ENCODE assay signal across 11 mouse cellular contexts in the genomic region with DNA sequence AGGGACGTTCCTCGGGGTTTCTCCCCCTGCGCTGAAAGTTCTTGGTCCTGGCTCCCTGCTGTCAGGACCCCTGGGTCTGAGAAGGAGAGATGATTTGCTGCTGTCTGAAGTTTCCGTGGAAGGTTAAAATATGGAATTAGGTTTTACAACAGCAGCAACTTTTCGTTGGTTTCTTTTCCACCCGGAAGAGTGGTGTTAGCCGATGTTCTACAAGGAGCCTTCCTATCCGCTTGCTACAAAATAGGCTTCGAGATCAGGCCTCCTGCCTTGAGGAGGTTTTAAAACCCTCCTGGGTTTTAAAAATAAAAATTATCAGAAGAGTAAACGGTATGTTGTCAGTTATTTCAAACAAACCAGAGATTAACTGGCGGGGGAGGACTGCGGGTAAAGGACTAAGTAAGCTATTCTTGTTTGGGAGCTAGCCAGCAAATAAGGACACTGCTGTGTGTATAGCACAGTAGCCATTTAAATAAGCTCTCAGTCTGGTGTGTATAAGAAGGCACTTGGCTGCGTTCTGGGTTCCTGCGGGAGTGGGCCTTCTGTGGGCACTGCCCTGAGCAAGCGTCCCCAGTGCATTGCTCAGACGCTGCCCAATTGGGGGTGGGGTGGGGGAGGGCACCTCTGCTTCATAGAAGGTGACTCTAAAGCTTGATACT. TPM values are rescaled to one million over a fixed set of nuclear protein-coding genes. Genes with fewer than 3 reads are reported as not detected.
DNase-seq lines count a peak whose midpoint lies in the region; ATAC-seq and TF ChIP-seq lines count a peak whose summit lies in the region.
"Had no signal": no experiment of that assay in that cellular context is flagged by ENCODE, and none has a peak within 500 bp of the region (broad histone marks: within the 10 kb centered on the region; RNA-seq: fewer than 3 reads in every experiment).

No protein-coding gene starts in this region.

- peak overlapping the region; percentile 71 for H3ac ChIP-seq in C2C12 (ENCODE audit: control insufficient read depth, insufficient read length, low read depth)

- H3K9ac ChIP-seq in forebrain, embryonic 16.5 days (replicated peaks; ENCODE audit: low read depth, low read length) = no peak overlapping the region
- H3K9ac ChIP-seq in intestine, postnatal 0 days (ENCODE audit: low read depth, low read length) = no peak overlapping the region
- H3K9ac ChIP-seq in intestine, embryonic 16.5 days (ENCODE audit: low read depth, low read length) = no peak overlapping the region
- H3K9ac ChIP-seq in limb, embryonic 12.5 days (replicated peaks) = 0 out of 2 replicates have a peak overlapping the region, but pooled peaks have one; percentile 12

- no peak for DNase-seq in forebrain, embryonic 10.5 days (ENCODE audit: extremely low spot score, low spot score)
- DNase-seq in layer of hippocampus, postnatal 10 days (ENCODE audit: low spot score in 2 of 2) = no peak
- DNase-seq in spleen, postnatal 36 days (ENCODE audit: low spot score in 2 of 2) = no peak
- DNase-seq: thymus, postnatal 14 days had no signal

- H3K79me3 ChIP-seq in C2C12 (ENCODE audit: low read depth) = peaks cover 5% of the 10 kb centered on the region

- WGBS in forebrain, embryonic 10.5 days = 2% methylated on average over 16 of the region's 16 CpGs
- 6% methylated on average over 16 of the region's 16 CpGs for WGBS in forebrain, embryonic 16.5 days
- 8% methylated on average over 16 of the region's 16 CpGs for WGBS in intestine, postnatal 0 days
- WGBS in intestine, embryonic 16.5 days = 5% methylated on average over 16 of the region's 16 CpGs
- WGBS in limb, embryonic 12.5 days = 3% methylated on average over 16 of the region's 16 CpGs

- H3K4me3 ChIP-seq in forebrain, embryonic 10.5 days = peak overlapping the region; percentile 28; the same call in 1 of the 2 replicates
- H3K4me3 ChIP-seq in forebrain, embryonic 16.5 days (replicated peaks; ENCODE audit: low read length) = no peak overlapping the region
- H3K4me3 ChIP-seq in intestine, postnatal 0 days (ENCODE audit: low read depth, low read length) = peak overlapping the region; percentile 3; the same call in 1 of the 2 replicates
- no peak overlapping the region for H3K4me3 ChIP-seq in intestine, embryonic 16.5 days (ENCODE audit: low read length)
- peak overlapping the region; percentile 49 for H3K4me3 ChIP-seq in C2C12 (ENCODE audit: insufficient read depth, poor library complexity, severe bottlenecking)
- peak overlapping the region; percentile 28 for H3K4me3 ChIP-seq in limb, embryonic 12.5 days (replicated peaks)

- TF ChIP-seq CTCF in intestine, postnatal 0 days (IDR thresholded peaks at IDR 0.05; ENCODE audit: low read depth) = no peak
- TF ChIP-seq CTCF in C2C12 (IDR thresholded peaks at IDR 0.05; ENCODE audit: control insufficient read depth, insufficient read depth, insufficient read length) = no peak

- H3K4me1 ChIP-seq in forebrain, embryonic 10.5 days = peaks cover 41% of the 10 kb centered on the region
- H3K4me1 ChIP-seq in forebrain, embryonic 16.5 days (replicated peaks; ENCODE audit: control insufficient read depth, insufficient read depth, low read length) = peaks cover 16% of the 10 kb centered on the region
- no peaks in the 10 kb centered on the region for H3K4me1 ChIP-seq in intestine, postnatal 0 days (replicated peaks; ENCODE audit: control insufficient read depth, insufficient read depth, low read length)
- H3K4me1 ChIP-seq in intestine, embryonic 16.5 days (ENCODE audit: control insufficient read depth, insufficient read depth, low read length) = peaks cover 11% of the 10 kb centered on the region
- peaks cover 25% of the 10 kb centered on the region for H3K4me1 ChIP-seq in limb, embryonic 12.5 days (replicated peaks)

- H3K4me2 ChIP-seq in forebrain, embryonic 16.5 days (ENCODE audit: low read length) = no peak overlapping the region
- peak overlapping the region; percentile 27; the same call in 1 of the 2 replicates for H3K4me2 ChIP-seq in intestine, postnatal 0 days (replicated peaks; ENCODE audit: low read depth)
- no peak overlapping the region for H3K4me2 ChIP-seq in intestine, embryonic 16.5 days (ENCODE audit: low read depth, low read length)
- peak overlapping the region; percentile 36 for H3K4me2 ChIP-seq in limb, embryonic 12.5 days

- no peaks in the 10 kb centered on the region for H3K9me3 ChIP-seq in forebrain, embryonic 10.5 days
- no peaks in the 10 kb centered on the region for H3K9me3 ChIP-seq in forebrain, embryonic 16.5 days (ENCODE audit: control insufficient read depth, low read length)
- no peaks in the 10 kb centered on the region for H3K9me3 ChIP-seq in intestine, postnatal 0 days (ENCODE audit: control insufficient read depth)
- no peaks in the 10 kb centered on the region for H3K9me3 ChIP-seq in intestine, embryonic 16.5 days (ENCODE audit: control insufficient read depth, low read length)
- no peaks in the 10 kb centered on the region for H3K9me3 ChIP-seq in limb, embryonic 12.5 days

- no peak overlapping the region for H3K27ac ChIP-seq in forebrain, embryonic 10.5 days
- no peak overlapping the region for H3K27ac ChIP-seq in forebrain, embryonic 16.5 days (ENCODE audit: low read length)
- no peak overlapping the region for H3K27ac ChIP-seq in intestine, postnatal 0 days (ENCODE audit: low read depth, low read length)
- H3K27ac ChIP-seq in intestine, embryonic 16.5 days (ENCODE audit: low read length) = no peak overlapping the region
- no peak overlapping the region for H3K27ac ChIP-seq in limb, embryonic 12.5 days

- H3K79me2 ChIP-seq in C2C12 (ENCODE audit: control insufficient read depth, insufficient read depth) = no peaks in the 10 kb centered on the region

- no peak for ATAC-seq in forebrain, embryonic 16.5 days
- no peak for ATAC-seq in intestine, postnatal 0 days
- ATAC-seq in intestine, embryonic 16.5 days = no peak
- ATAC-seq in limb, embryonic 12.5 days (ENCODE audit: insufficient number of reproducible peaks, insufficient read depth, low FRiP score, low TSS enrichment, low read depth) = no peak

- no peaks in the 10 kb centered on the region for H3K36me3 ChIP-seq in forebrain, embryonic 10.5 days (replicated peaks)
- H3K36me3 ChIP-seq in forebrain, embryonic 16.5 days (ENCODE audit: control insufficient read depth, insufficient read depth) = no peaks in the 10 kb centered on the region
- H3K36me3 ChIP-seq in intestine, postnatal 0 days (ENCODE audit: control insufficient read depth, insufficient read depth) = no peaks in the 10 kb centered on the region
- no peaks in the 10 kb centered on the region for H3K36me3 ChIP-seq in intestine, embryonic 16.5 days (ENCODE audit: control insufficient read depth, insufficient read depth, low read length)
- H3K36me3 ChIP-seq in C2C12 (ENCODE audit: control insufficient read depth, insufficient read depth) = no peaks in the 10 kb centered on the region
- H3K36me3 ChIP-seq in limb, embryonic 12.5 days = no peaks in the 10 kb centered on the region

- peaks cover 100% of the 10 kb centered on the region for H3K27me3 ChIP-seq in forebrain, embryonic 10.5 days (ENCODE audit: poor library complexity, severe bottlenecking)
- peaks cover 83% of the 10 kb centered on the region for H3K27me3 ChIP-seq in forebrain, embryonic 16.5 days (replicated peaks; ENCODE audit: control insufficient read depth, insufficient read depth, low read length)
- H3K27me3 ChIP-seq in intestine, postnatal 0 days (replicated peaks; ENCODE audit: control insufficient read depth, insufficient read depth, low read length) = peaks cover 98% of the 10 kb centered on the region
- H3K27me3 ChIP-seq in intestine, embryonic 16.5 days (replicated peaks; ENCODE audit: control insufficient read depth, insufficient read depth, low read length) = peaks cover 91% of the 10 kb centered on the region
- H3K27me3 ChIP-seq in C2C12 (ENCODE audit: control insufficient read depth, insufficient read depth, insufficient read length) = no peaks in the 10 kb centered on the region
- H3K27me3 ChIP-seq in limb, embryonic 12.5 days = peaks cover 97% of the 10 kb centered on the region

TF ChIP-seq in C2C12, 6 proteins besides CTCF, POLR2A, EP300 and RAD21:
- no peak for TF ChIP-seq USF1 (IDR thresholded peaks at IDR 0.05; ENCODE audit: low read depth)
- TF ChIP-seq MYOD1 (IDR thresholded peaks at IDR 0.05; ENCODE audit: control insufficient read depth, insufficient read length, low read depth) = no peak
- no peak for TF ChIP-seq MYOG (IDR thresholded peaks at IDR 0.05; ENCODE audit: control insufficient read depth, extremely low read depth, insufficient read length)
- TF ChIP-seq FOSL1 (IDR thresholded peaks at IDR 0.05; ENCODE audit: insufficient read depth, low read length, poor library complexity, severe bottlenecking) = no peak
- no peak for TF ChIP-seq CEBPB (IDR thresholded peaks at IDR 0.05; ENCODE audit: low read depth)
TF ChIP-seq in C2C12: peak in this region for 0.

RNA-seq across cellular contexts. Expression of a gene that starts 3.0 kb away (rescaled TPM):
- polyA plus RNA-seq in forebrain, embryonic 10.5 days (2016; fragmentation: Nextera tagmentation; extraction: Ambion mirVana) = 0.04 and 0.14 TPM in 2 replicates
- polyA plus RNA-seq in forebrain, embryonic 16.5 days (2015; fragmentation: Nextera tagmentation; extraction: Ambion mirVana) = 0.06 TPM in 1 of 2 replicates, not detected in the other
- not detected in 2 replicates for polyA plus RNA-seq in intestine, postnatal 0 days (2015; fragmentation: Nextera tagmentation; extraction: Ambion mirVana)
- not detected in 2 replicates for polyA plus RNA-seq in intestine, embryonic 16.5 days (2015; fragmentation: Nextera tagmentation; extraction: Ambion mirVana)
- 8.0 TPM for polyA plus RNA-seq in C2C12 (2012; fragmentation: generic; extraction: Trizol)
- polyA plus RNA-seq in limb, embryonic 12.5 days (2016; fragmentation: Nextera tagmentation; extraction: Ambion mirVana) = 2.0 and 2.3 TPM in 2 replicates
- under 1 TPM; 0.09 to 0.65 TPM for total RNA-seq in layer of hippocampus, postnatal 10 days (2021)
- total RNA-seq: adrenal gland, adult 18-20 months; liver, adult 2 months had no signal
- polyA plus RNA-seq: liver, adult 2 months had no signal

Comparison
In these comparisons a context has a peak if more than half of its experiments do, and no peak if none do; other contexts are left out.
1. H3K4me3 ChIP-seq: peak in forebrain, embryonic 10.5 days (single experiment), intestine, postnatal 0 days (single experiment), C2C12 (single experiment) and limb, embryonic 12.5 days (single experiment); none in forebrain, embryonic 16.5 days (single experiment) and intestine, embryonic 16.5 days (single experiment).
2. H3K4me2 ChIP-seq: peak in intestine, postnatal 0 days (single experiment) and limb, embryonic 12.5 days (single experiment); none in forebrain, embryonic 16.5 days (single experiment) and intestine, embryonic 16.5 days (single experiment).